8 mouse cellular contexts compared by ENCODE assay signal in the genomic region with DNA sequence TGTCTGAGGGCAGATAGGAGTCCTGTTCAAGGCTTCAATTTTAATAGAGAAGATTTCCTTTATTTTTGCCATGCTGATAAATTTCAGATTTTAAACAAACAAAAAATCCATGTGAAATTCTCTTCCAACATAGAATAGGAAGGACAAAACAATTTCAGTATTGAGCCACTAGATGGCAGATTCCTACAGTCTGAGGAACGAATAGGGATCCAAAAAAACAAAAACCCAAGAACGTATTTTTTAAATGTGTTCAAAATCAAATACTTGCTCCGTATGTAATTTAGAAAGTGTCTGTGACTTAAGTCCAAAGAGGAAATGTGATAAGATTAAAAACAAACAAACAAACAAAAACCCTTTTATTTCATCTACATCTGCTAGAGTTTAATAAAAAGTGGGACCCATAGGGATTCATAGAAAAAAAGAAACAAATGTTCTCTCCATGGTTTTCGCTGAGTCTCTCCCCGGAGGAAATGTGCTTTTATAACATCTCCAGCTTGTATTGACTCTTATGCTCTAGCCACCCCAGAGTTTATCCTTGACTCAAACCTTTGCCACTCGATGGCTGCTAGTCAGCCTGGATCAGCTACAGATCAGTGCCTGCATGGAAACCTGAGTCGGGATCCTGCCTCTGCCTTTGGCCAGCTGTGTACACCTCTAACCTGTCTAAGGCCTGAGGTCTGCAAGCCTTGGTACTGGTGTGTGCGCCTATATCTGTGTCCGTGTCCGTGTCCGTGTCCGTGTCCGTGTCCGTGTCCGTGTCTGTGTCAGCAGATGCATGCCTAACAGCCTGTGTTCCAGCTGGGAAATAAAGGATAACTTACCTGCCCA.
DNase-seq lines count a peak whose midpoint lies in the region; ATAC-seq and TF ChIP-seq lines count a peak whose summit lies in the region.

No protein-coding gene starts in this region.

- H3K9me3 ChIP-seq in forebrain, embryonic 11.5 days (ENCODE audit: control insufficient read depth, low read length): no peaks in the 10 kb centered on the region
- no peaks in the 10 kb centered on the region for H3K9me3 ChIP-seq in kidney, embryonic 15.5 days (replicated peaks)
- no peaks in the 10 kb centered on the region for H3K9me3 ChIP-seq in midbrain, embryonic 15.5 days

- DNase-seq in left cerebral cortex, adult 2 months (ENCODE audit: extremely low spot score in 1 of 2, low spot score in 2 of 2): no peak
- no peak for DNase-seq in left cerebral cortex, adult 18-20 months (ENCODE audit: low spot score in 2 of 2)
- peak; percentile 39 for DNase-seq in R1 (ENCODE audit: low read depth, low spot score)
- DNase-seq in forebrain, embryonic 11.5 days (ENCODE audit: low spot score): no peak
- DNase-seq in frontal cortex, postnatal 25 days (ENCODE audit: low spot score in 2 of 2): no peak

- ATAC-seq in forebrain, embryonic 11.5 days (replicated peaks; ENCODE audit: low FRiP score): peak; percentile 52
- peak; percentile 60 for ATAC-seq in kidney, embryonic 15.5 days (replicated peaks; ENCODE audit: low FRiP score)
- 0 out of 2 replicates have a peak, but pooled peaks have one; percentile 44 for ATAC-seq in midbrain, embryonic 15.5 days (replicated peaks)
- ATAC-seq in erythroid progenitor cell, adult 5-6 weeks (replicated peaks; ENCODE audit: low FRiP score, poor library complexity, severe bottlenecking): no peak

- no peaks in the 10 kb centered on the region for H3K27me3 ChIP-seq in forebrain, embryonic 11.5 days (ENCODE audit: control insufficient read depth, insufficient read depth, low read length)
- no peaks in the 10 kb centered on the region; the same call in 1 of the 2 replicates for H3K27me3 ChIP-seq in kidney, embryonic 15.5 days
- H3K27me3 ChIP-seq in midbrain, embryonic 15.5 days (replicated peaks): no peaks in the 10 kb centered on the region

- peaks cover 4% of the 10 kb centered on the region; the same call in 1 of the 2 replicates for H3K4me1 ChIP-seq in forebrain, embryonic 11.5 days (replicated peaks; ENCODE audit: control insufficient read depth, insufficient read depth, low read length)
- peaks cover 16% of the 10 kb centered on the region for H3K4me1 ChIP-seq in kidney, embryonic 15.5 days
- peaks cover 11% of the 10 kb centered on the region for H3K4me1 ChIP-seq in midbrain, embryonic 15.5 days

- no peak overlapping the region for H3K27ac ChIP-seq in left cerebral cortex, adult 2 months
- no peak overlapping the region for H3K27ac ChIP-seq in forebrain, embryonic 11.5 days (ENCODE audit: low read depth, low read length)
- no peak overlapping the region for H3K27ac ChIP-seq in kidney, embryonic 15.5 days
- no peak overlapping the region for H3K27ac ChIP-seq in midbrain, embryonic 15.5 days

- H3K4me2 ChIP-seq in forebrain, embryonic 11.5 days (ENCODE audit: low read depth, low read length, severe bottlenecking): peak overlapping the region; percentile 28; the same call in 1 of the 2 replicates
- peak overlapping the region; percentile 51 for H3K4me2 ChIP-seq in kidney, embryonic 15.5 days
- peak overlapping the region; percentile 37 for H3K4me2 ChIP-seq in midbrain, embryonic 15.5 days

- peak; percentile 86 for TF ChIP-seq CTCF in left cerebral cortex, adult 2 months (IDR thresholded peaks at IDR 0.05)

- 60% methylated on average over 15 of the region's 15 CpGs for WGBS in forebrain, embryonic 11.5 days
- 51% methylated on average over 15 of the region's 15 CpGs for WGBS in kidney, embryonic 15.5 days
- WGBS in midbrain, embryonic 15.5 days: 58% methylated on average over 15 of the region's 15 CpGs

- no peaks in the 10 kb centered on the region for H3K36me3 ChIP-seq in forebrain, embryonic 11.5 days (ENCODE audit: control insufficient read depth, insufficient read depth, low read length)
- no peaks in the 10 kb centered on the region for H3K36me3 ChIP-seq in kidney, embryonic 15.5 days
- no peaks in the 10 kb centered on the region for H3K36me3 ChIP-seq in midbrain, embryonic 15.5 days (replicated peaks)

- intact Hi-C loops in left cerebral cortex, adult 2 months (cut with DNase I): loop anchor here (5.0 to 10.0 kb wide), 4 partner anchors 78 to 323 kb away; no protein-coding TSS in a partner anchor

- H3K9ac ChIP-seq in forebrain, embryonic 11.5 days (ENCODE audit: low read length): 0 out of 2 replicates have a peak overlapping the region, but pooled peaks have one; percentile 3
- H3K9ac ChIP-seq in kidney, embryonic 15.5 days: 0 out of 2 replicates have a peak overlapping the region, but pooled peaks have one; percentile 17
- no peak overlapping the region for H3K9ac ChIP-seq in midbrain, embryonic 15.5 days

- peak overlapping the region; percentile 35 for H3K4me3 ChIP-seq in left cerebral cortex, adult 2 months
- no peak overlapping the region for H3K4me3 ChIP-seq in forebrain, embryonic 11.5 days (ENCODE audit: low read depth, low read length)
- peak overlapping the region; percentile 32 for H3K4me3 ChIP-seq in kidney, embryonic 15.5 days (replicated peaks)
- H3K4me3 ChIP-seq in midbrain, embryonic 15.5 days: peak overlapping the region; percentile 22
